Mouse (Mus musculus) MEL-GATA-1-ER (cell line): Measurements from ENCODE around the gene Fgfr2.
"Not testable (repeated sequence)": the region's sequence is repeated elsewhere in the genome, so short reads cannot be mapped to it uniquely, and the experiment has no call there.

ENCODE experiments used
- DNase-seq: peaks from one replicate; pipeline ENCODE4 v3.0.0-alpha.2; 2012; ENCODE audit warnings: low read depth; ENCODE audit errors: extremely low read depth

The Fgfr2 gene

GRCm38 (mm10) chr7:131539979-131540378 lies 1583.2 kb downstream of the Fgfr2 start:
- no peak for DNase-seq

- no peak for DNase-seq
Measured at GRCm38 (mm10) chr7:131503739-131504138, 1619.4 kb downstream of the Fgfr2 start.

GRCm38 (mm10) chr7:131478403-131478802 lies 1644.7 kb downstream of the Fgfr2 start:
- no peak for DNase-seq

GRCm38 (mm10) chr7:131477140-131477539 lies 1646.0 kb downstream of the Fgfr2 start:
- no peak for DNase-seq

- no peak for DNase-seq
Measured at GRCm38 (mm10) chr7:131471551-131471950, 1651.6 kb downstream of the Fgfr2 start.

- DNase-seq, result peak; percentile 25
Measured at GRCm38 (mm10) chr7:131469506-131469905, 1653.6 kb downstream of the Fgfr2 start.

GRCm38 (mm10) chr7:131467312-131467711 lies 1655.8 kb downstream of the Fgfr2 start:
- no peak for DNase-seq

- no peak for DNase-seq
Measured at GRCm38 (mm10) chr7:131465735-131466134, 1657.4 kb downstream of the Fgfr2 start.

- no peak for DNase-seq
Measured at GRCm38 (mm10) chr7:131465117-131465601, 1658.0 kb downstream of the Fgfr2 start.

GRCm38 (mm10) chr7:131456714-131457113 lies 1666.4 kb downstream of the Fgfr2 start:
- no peak for DNase-seq

GRCm38 (mm10) chr7:131437051-131437450 lies 1686.1 kb downstream of the Fgfr2 start:
- no peak for DNase-seq

GRCm38 (mm10) chr7:131434276-131434675 lies 1688.9 kb downstream of the Fgfr2 start:
- no peak for DNase-seq

GRCm38 (mm10) chr7:131432244-131432643 lies 1690.9 kb downstream of the Fgfr2 start:
- peak; percentile 15 for DNase-seq

GRCm38 (mm10) chr7:131427331-131427730 lies 1695.8 kb downstream of the Fgfr2 start:
- no peak for DNase-seq

- DNase-seq, result peak; percentile 61
Measured at GRCm38 (mm10) chr7:131424912-131425311, 1698.2 kb downstream of the Fgfr2 start.

- DNase-seq, result no peak
Measured at GRCm38 (mm10) chr7:131417605-131418004, 1705.5 kb downstream of the Fgfr2 start.

- DNase-seq, result not testable (repeated sequence)
Measured at GRCm38 (mm10) chr7:131416742-131417141, 1706.4 kb downstream of the Fgfr2 start.

- no peak for DNase-seq
Measured at GRCm38 (mm10) chr7:131411941-131412270, 1711.2 kb downstream of the Fgfr2 start.

GRCm38 (mm10) chr7:131411221-131411940 lies 1711.8 kb downstream of the Fgfr2 start:
- DNase-seq, result no peak

- peak; percentile 88 for DNase-seq
Measured at GRCm38 (mm10) chr7:131410416-131411058, 1712.6 kb downstream of the Fgfr2 start, which contains the start of the genes Ikzf5 and Acadsb. Gene Ikzf5, minus strand, starts transcription at chr7:131410521. Gene Acadsb, plus strand, starts transcription at chr7:131410601.

GRCm38 (mm10) chr7:131409988-131410385 lies 1713.2 kb downstream of the Fgfr2 start:
- no peak for DNase-seq

GRCm38 (mm10) chr7:131409321-131409987 lies 1713.7 kb downstream of the Fgfr2 start:
- DNase-seq, result peak; percentile 15
